Mouse (Mus musculus) macrophage (primary cell): Measurements from ENCODE around the gene Trim66. TPM values are rescaled to one million over a fixed set of nuclear protein-coding genes. Genes with fewer than 3 reads are reported as not detected.

ENCODE experiments used
- H3K27ac ChIP-seq: fragments of 350-480 bp; formaldehyde crosslinking; 2 replicates; pipeline ENCODE4 v1.9.0; 2021
- H3K36me3 ChIP-seq: fragments of 350-480 bp; formaldehyde crosslinking; 2 replicates; pipeline ENCODE4 v1.9.0; 2021; ENCODE audit errors: inconsistent target
- H3K4me3 ChIP-seq: fragments of 350-480 bp; formaldehyde crosslinking; 2 replicates; pipeline ENCODE4 v1.9.0; 2021; ENCODE audit errors: inconsistent target
- H3K79me2 ChIP-seq: fragments of 350-480 bp; formaldehyde crosslinking; 2 replicates; pipeline ENCODE4 v1.9.0; 2021; ENCODE audit errors: inconsistent target
- WGBS: methylation state at CpG from one replicate; pipeline ENCODE4 v1.1.7; 2026; ENCODE audit warnings: inconsistent platforms; ENCODE audit not compliant: missing documents; 5-methylcytosine and 5-hydroxymethylcytosine counted together
- polyA plus RNA-seq: library from polyadenylated mRNA; stranded (reverse); fragments of 250-400 nt; gene quantifications from 3 replicates; pipeline ENCODE4 v1.2.4, GENCODE M21; 2018; ENCODE audit warnings: inconsistent platforms

The Trim66 gene
- polyA plus RNA-seq, 1 experiment from 2014 or later, result 0.04 TPM

- Histone ChIP-seq H3K4me3 (no peak overlapping the region), H3K79me2 (no peaks in the 10 kb centered on the region), H3K36me3 (peaks cover 6% of the 10 kb centered on the region; the same call in 1 of the 2 replicates), H3K27ac (no peak overlapping the region)
- 55% methylated on average over 3 of the region's 3 CpGs for WGBS
Observed at GRCm38 (mm10) chr7:109528356-109528755, 20.4 kb upstream of the Trim66 start.

DNA sequence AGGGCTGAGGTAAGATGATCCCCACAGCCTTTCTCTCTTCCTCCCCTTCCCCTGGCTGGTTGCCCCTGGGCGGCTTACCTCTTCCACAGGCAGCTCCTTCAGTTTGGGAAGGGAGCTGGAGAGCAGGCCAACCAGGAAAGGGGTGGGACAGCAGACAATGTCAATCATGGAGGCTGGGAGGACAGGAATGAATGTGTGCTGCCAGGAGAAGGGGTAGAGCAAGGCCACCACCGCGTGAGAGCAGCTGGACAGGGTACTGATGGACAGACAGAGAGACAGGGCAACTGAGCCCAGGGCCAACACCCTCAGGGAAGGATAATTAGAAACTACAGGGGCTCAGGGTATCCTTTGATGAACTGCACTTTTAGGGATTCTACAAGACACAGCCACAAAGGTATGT is 19.6 kb upstream of the Trim66 start:
- no peak overlapping the region for H3K4me3 ChIP-seq
- H3K36me3 ChIP-seq, result peaks cover 14% of the 10 kb centered on the region
- no peak overlapping the region for H3K27ac ChIP-seq
- WGBS, result 94% methylated on average over 3 of the region's 3 CpGs
- H3K79me2 ChIP-seq, result no peaks in the 10 kb centered on the region

DNA sequence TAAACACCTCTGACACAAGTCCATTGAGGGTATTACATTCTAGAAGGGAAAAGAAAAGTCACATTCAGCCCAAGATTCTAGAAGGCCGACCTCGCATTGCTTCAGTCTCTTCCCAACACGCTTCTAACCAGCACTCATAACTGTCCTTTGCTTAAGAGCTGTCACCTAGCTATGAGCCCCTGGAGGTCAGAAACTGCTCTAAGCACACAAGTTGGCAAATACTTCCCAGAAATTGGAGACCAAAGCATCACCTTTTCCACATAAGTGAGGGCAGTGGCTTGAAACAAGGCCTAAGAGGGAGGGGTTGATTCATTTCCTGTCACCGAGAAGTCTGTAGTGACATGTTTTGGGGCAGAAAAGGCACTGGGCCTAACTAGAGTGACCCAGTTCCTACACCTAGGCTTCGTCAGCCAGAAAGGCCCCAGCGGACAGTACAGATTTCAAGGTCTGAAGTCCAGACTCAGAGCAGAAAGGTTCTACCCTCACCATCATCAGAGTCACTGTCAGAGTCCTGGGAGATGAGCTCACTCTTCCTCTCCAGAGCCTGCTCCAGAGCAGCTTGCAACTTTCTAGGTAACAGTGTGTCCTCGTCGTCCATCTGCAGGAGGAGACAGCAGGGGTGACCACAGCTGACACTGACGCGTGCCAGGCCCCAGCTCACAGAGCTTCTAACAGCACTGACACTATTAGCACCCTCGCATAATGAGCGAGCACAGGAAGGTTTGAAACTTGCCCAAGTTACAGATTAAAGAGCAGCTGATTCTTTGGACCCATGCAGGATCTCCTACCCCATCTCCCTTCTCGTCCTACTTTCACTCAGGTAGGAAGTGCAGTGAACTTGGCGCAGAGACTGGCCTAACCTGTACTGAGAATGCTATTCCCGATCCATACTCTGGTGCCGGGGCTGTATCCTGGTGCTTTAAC is 18.1 kb upstream of the Trim66 start:
- WGBS, result 87% methylated on average over 16 of the region's 16 CpGs
- no peak overlapping the region for H3K4me3 ChIP-seq
- peaks cover 29% of the 10 kb centered on the region for H3K36me3 ChIP-seq
- no peak overlapping the region for H3K27ac ChIP-seq
- H3K79me2 ChIP-seq, result peaks cover 2% of the 10 kb centered on the region; the same call in 1 of the 2 replicates

- peaks cover 14% of the 10 kb centered on the region for H3K79me2 ChIP-seq
- H3K27ac ChIP-seq, result no peak overlapping the region
- H3K36me3 ChIP-seq, result peaks cover 30% of the 10 kb centered on the region
- H3K4me3 ChIP-seq, result no peak overlapping the region
- WGBS, result 60% methylated on average over 3 of the region's 3 CpGs
Observed at GRCm38 (mm10) chr7:109524763-109525162, 16.8 kb upstream of the Trim66 start.

- H3K4me3 ChIP-seq, result no peak overlapping the region
- no peak overlapping the region for H3K27ac ChIP-seq
- peaks cover 18% of the 10 kb centered on the region for H3K79me2 ChIP-seq
- peaks cover 30% of the 10 kb centered on the region for H3K36me3 ChIP-seq
Observed at GRCm38 (mm10) chr7:109524442-109524744, 16.5 kb upstream of the Trim66 start.

DNA sequence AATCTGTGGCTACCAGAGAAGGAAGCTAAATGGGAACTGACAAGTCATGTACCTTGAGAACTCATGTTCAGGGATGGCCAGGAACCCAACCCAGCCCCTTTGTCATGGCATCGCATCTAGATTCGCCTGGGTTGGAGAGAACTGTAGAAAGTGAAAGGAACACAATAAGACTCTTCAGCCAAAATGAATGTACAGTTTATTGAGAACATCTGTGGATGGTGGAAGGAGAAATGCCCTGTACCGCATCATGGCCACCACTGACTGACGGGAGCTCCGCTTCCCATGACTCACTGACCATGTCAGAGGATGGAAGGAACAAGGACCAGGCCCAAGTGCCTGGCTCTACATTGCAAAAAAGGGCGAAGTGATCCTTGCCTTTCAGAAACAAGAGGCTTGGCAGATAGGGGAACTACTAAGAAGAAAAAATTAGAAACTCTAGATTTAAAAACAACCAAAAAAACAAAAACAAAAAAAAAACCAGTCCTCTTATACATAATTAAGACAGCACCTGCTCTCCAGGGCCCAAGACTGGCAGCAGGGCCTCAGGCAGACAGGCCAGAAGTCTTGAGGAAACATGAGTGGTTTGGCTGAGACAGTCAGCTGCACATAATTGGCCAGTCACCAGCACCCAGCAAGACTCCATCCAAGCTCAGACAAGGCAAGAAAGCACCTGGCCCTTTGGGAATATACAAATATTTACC is 16.0 kb upstream of the Trim66 start:
- Histone ChIP-seq H3K36me3 (peaks cover 30% of the 10 kb centered on the region), H3K79me2 (peaks cover 20% of the 10 kb centered on the region), H3K27ac (no peak overlapping the region), H3K4me3 (no peak overlapping the region)
- WGBS, result 74% methylated on average over 6 of the region's 6 CpGs

DNA sequence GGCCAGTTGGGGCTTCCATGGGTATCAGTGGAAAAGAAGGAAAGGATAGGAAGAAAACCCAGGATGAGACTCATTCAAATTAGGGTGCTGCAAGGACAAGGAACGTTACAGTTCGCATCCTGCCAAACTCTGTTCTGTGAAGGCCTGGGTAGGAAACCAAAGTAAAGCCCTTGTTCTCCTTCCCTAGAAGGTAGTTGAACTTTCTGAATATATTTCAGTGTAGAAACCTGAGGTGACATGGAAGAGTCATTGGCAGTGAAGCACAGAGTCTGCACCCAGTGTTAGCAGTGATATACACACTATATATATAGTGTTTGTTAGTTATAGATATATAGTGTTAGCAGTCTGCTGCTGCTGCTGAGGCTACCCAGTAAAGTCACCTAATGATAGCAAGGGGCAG is 15.4 kb upstream of the Trim66 start:
- H3K36me3 ChIP-seq, result peaks cover 30% of the 10 kb centered on the region
- 95% methylated on average over 2 of the region's 2 CpGs for WGBS
- peaks cover 20% of the 10 kb centered on the region for H3K79me2 ChIP-seq
- no peak overlapping the region for H3K4me3 ChIP-seq
- H3K27ac ChIP-seq, result no peak overlapping the region

- Histone ChIP-seq H3K4me3 (no peak overlapping the region), H3K27ac (no peak overlapping the region), H3K79me2 (peaks cover 20% of the 10 kb centered on the region), H3K36me3 (peaks cover 30% of the 10 kb centered on the region)
- WGBS, result 87% methylated on average over 5 of the region's 5 CpGs
Observed at GRCm38 (mm10) chr7:109522084-109522483, 14.2 kb upstream of the Trim66 start.

DNA sequence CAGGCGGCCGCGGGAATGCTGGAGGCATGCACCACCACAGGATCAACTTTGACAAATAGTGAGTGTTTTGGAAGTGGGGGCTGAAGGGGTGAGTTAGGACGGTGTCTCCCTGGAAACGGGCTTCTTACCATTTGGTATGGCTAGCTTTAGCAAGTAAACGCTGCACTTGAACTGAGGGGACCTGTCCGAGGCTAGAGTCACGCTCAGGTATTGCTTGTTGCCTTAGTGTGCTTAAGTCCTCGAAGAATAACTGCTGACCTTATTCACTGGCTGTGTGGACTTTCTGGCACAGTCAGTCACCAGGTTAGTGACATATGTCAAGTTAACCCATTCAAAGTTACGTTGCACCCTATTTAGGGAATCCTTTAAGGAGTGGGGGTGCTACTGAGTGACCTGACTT is 12.0 kb upstream of the Trim66 start:
- H3K4me3 ChIP-seq, result peak overlapping the region; percentile 88
- peaks cover 30% of the 10 kb centered on the region for H3K36me3 ChIP-seq
- 8% methylated on average over 10 of the region's 10 CpGs for WGBS
- peak overlapping the region; percentile 59 for H3K27ac ChIP-seq
- H3K79me2 ChIP-seq, result peaks cover 20% of the 10 kb centered on the region

DNA sequence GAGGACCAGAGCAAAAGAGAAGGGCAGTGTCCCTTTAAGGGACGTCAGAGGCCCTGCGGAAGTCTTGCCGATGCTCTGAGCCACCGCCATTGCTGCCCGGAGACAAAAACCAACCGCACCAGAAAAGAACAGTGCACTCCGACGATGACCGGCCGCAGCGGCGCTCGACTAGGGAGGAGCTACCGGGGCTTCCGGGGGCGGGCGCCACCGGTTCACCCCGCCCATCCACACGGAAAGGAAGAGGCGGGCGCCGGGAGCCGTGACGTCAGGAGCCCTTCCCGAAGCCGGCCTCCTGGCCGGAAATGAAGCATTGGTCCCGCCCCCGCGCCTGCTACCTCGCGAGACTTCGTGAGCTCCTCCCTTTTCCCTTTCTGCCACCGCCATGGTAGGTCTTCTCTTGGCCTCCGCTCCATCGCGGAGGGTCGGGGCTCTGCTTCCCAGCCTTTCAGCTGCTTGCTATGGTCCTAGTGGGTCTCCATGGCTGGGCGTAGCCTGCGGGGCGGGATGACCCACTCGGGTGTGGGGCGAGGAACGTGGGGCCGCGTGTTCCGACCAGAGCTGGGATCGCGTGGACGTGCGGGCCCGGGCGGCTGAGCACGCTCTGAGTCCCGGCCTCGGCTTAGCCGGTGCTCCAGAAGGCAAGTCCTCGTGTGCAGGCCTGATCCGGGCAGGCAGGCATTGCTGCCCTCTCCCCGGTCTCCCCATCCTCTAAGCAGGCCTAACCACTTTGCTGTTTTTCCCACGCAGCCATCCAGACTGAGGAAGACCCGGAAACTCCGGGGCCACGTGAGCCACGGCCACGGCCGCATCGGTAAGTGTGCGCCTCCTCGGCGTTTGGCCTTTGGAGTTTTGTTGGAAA is 11.1 kb upstream of the Trim66 start, which contains the start of gene Rpl27a:
Rpl27a (plus strand) TSS at position 310 of the 859 bp plus-strand sequence.
- H3K27ac ChIP-seq, result peak within 1 kb of the TSS; percentile 86
- 1% methylated on average over 57 of the region's 72 CpGs for WGBS
- H3K4me3 ChIP-seq, result peak within 1 kb of the TSS; percentile 88
- peaks cover 20% of the 10 kb centered on the region for H3K79me2 ChIP-seq
- peaks cover 30% of the 10 kb centered on the region for H3K36me3 ChIP-seq

GRCm38 (mm10) chr7:109518036-109518681 is 10.2 kb upstream of the Trim66 start:
- H3K27ac ChIP-seq, result peak overlapping the region; percentile 86
- WGBS, result 38% methylated on average over 10 of the region's 10 CpGs
- peak overlapping the region; percentile 55 for H3K4me3 ChIP-seq
- peaks cover 20% of the 10 kb centered on the region for H3K79me2 ChIP-seq
- H3K36me3 ChIP-seq, result peaks cover 22% of the 10 kb centered on the region

DNA sequence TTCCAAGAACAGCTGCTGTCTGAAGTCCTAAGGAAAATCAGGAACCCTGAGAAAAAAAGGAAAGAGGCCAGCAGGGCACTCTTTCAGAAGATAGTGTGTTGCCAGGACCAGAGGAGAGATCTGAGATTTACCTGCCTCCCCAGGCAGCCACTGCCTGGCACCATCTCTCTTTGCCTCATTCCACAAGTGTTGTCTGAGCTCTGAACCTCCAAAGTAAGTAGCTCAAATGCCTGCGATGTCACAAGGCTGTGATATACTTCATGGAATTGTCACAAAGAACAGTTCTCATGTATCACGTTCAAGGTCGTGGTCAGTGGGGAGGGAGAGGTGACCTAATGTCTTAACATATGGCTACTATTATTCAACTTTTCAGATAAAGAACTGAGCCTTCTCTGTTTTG is 8.6 kb upstream of the Trim66 start:
- Histone ChIP-seq H3K27ac (no peak overlapping the region), H3K36me3 (peaks cover 6% of the 10 kb centered on the region; the same call in 1 of the 2 replicates), H3K4me3 (no peak overlapping the region), H3K79me2 (peaks cover 20% of the 10 kb centered on the region)
- WGBS, result 68% methylated on average over 3 of the region's 3 CpGs

- Histone ChIP-seq H3K4me3 (no peak overlapping the region), H3K79me2 (no peaks in the 10 kb centered on the region), H3K36me3 (no peaks in the 10 kb centered on the region), H3K27ac (no peak overlapping the region)
- WGBS, result 85% methylated on average over 3 of the region's 3 CpGs
Observed at GRCm38 (mm10) chr7:109511838-109512237, 3.9 kb upstream of the Trim66 start.

- Histone ChIP-seq H3K4me3 (no peak overlapping the region), H3K27ac (no peak overlapping the region), H3K79me2 (no peaks in the 10 kb centered on the region), H3K36me3 (no peaks in the 10 kb centered on the region)
- WGBS, result 21% methylated on average over 2 of the region's 2 CpGs
Observed at GRCm38 (mm10) chr7:109510799-109511198, 2.9 kb upstream of the Trim66 start.
